In the genomic region with DNA sequence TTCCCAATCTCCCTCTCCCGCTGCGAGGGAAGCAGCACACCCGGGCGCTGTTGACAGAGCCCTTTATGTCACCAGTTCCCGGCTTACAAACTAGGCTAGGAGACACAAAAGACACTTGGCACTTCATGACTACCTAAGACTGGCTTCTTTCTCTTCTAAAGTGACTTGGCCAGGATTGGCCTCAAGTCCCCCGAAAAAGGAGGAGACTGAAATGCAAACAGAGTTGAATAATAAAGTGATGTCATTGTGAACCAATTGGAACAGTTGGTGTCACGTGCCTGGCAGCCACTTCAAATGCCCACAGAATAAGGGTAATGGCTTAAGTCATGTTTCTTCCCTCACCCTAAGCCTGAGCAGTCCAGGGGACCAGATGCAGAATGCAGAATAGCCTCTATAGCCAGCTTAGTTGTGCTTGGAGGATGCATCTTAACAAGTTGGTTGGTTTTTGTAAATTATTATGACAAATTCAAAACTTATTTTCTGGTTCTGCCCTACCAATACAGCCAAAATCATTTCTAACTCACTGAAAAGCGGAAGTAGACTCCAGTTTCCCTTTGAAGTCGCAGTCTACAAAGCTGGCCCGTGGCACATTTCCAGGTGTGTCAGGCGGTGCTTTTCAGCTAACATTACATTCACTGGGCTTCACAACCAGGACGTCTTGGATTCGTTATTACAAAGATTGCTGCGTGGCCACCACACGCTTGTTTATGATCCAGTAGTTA, we compare ENCODE assay signal across 10 mouse cellular contexts.
A peak's percentile ranks its signal among the peaks of the same experiment; 100 is the strongest.
DNase-seq lines count a peak whose midpoint lies in the region; ATAC-seq and TF ChIP-seq lines count a peak whose summit lies in the region.
"Had no signal": no experiment of that assay in that cellular context is flagged by ENCODE, and none has a peak within 500 bp of the region (broad histone marks: within the 10 kb centered on the region; RNA-seq: fewer than 3 reads in every experiment).

No protein-coding gene starts in this region.

- H3K9ac ChIP-seq in neural tube, embryonic 14.5 days (replicated peaks; ENCODE audit: low read depth, low read length) = no peak overlapping the region
- H3K9ac ChIP-seq in liver, embryonic 11.5 days (ENCODE audit: low read depth, low read length) = no peak overlapping the region

- no peaks in the 10 kb centered on the region for H3K27me3 ChIP-seq in neural tube, embryonic 14.5 days (ENCODE audit: control insufficient read depth, insufficient read depth, low read length)
- H3K27me3 ChIP-seq in liver, embryonic 11.5 days (replicated peaks; ENCODE audit: control insufficient read depth, insufficient read depth, low read length) = no peaks in the 10 kb centered on the region

- ATAC-seq in frontal cortex, adult (ENCODE audit: low TSS enrichment) = peak; percentile 13; the same call in 1 of the 2 replicates
- peak; percentile 79 for ATAC-seq in neural tube, embryonic 14.5 days (ENCODE audit: low read depth)
- ATAC-seq in liver, embryonic 11.5 days (replicated peaks; ENCODE audit: low FRiP score) = no peak

- H3K9me3 ChIP-seq in neural tube, embryonic 14.5 days (ENCODE audit: control insufficient read depth, low read length) = no peaks in the 10 kb centered on the region
- H3K9me3 ChIP-seq in liver, embryonic 11.5 days (ENCODE audit: control insufficient read depth, low read length) = no peaks in the 10 kb centered on the region
- H3K9me3 ChIP-seq: G1E had no signal

- peak overlapping the region; percentile 78 for H3K27ac ChIP-seq in gastrocnemius, adult 2 months
- H3K27ac ChIP-seq in neural tube, embryonic 14.5 days (ENCODE audit: low read depth, low read length) = no peak overlapping the region
- no peak overlapping the region for H3K27ac ChIP-seq in liver, embryonic 11.5 days (ENCODE audit: low read depth, low read length)
- H3K27ac ChIP-seq: macrophage had no signal

- no peak for DNase-seq in frontal cortex, postnatal 25 days (ENCODE audit: low spot score in 2 of 2)
- peak; percentile 19 to 25 for DNase-seq in spleen, postnatal 36 days (ENCODE audit: low spot score in 2 of 2)
- no peak for DNase-seq in spleen, postnatal 14 days (ENCODE audit: low spot score in 2 of 2)
- DNase-seq in gastrocnemius, adult 2 months = peak; percentile 83
- DNase-seq in layer of hippocampus, adult 8-10 months (ENCODE audit: low spot score in 2 of 2) = peak; percentile 61 to 72
- no peak for DNase-seq in liver, embryonic 11.5 days (ENCODE audit: low spot score)

- TF ChIP-seq CTCF in gastrocnemius, adult 2 months (IDR thresholded peaks at IDR 0.05) = no peak

- H3K4me3 ChIP-seq in gastrocnemius, adult 2 months = peak overlapping the region; percentile 55
- H3K4me3 ChIP-seq in neural tube, embryonic 14.5 days (ENCODE audit: low read depth, low read length) = no peak overlapping the region
- H3K4me3 ChIP-seq in liver, embryonic 11.5 days (ENCODE audit: low read depth, low read length) = no peak overlapping the region

- H3K4me1 ChIP-seq in neural tube, embryonic 14.5 days (ENCODE audit: control insufficient read depth, insufficient read depth, low read length) = peaks cover 19% of the 10 kb centered on the region; the same call in 1 of the 2 replicates
- peaks cover 7% of the 10 kb centered on the region; the same call in 1 of the 2 replicates for H3K4me1 ChIP-seq in liver, embryonic 11.5 days (replicated peaks; ENCODE audit: control insufficient read depth, insufficient read depth, low read length)

- H3K36me3 ChIP-seq in neural tube, embryonic 14.5 days (ENCODE audit: control insufficient read depth, insufficient read depth, low read length) = no peaks in the 10 kb centered on the region
- no peaks in the 10 kb centered on the region for H3K36me3 ChIP-seq in liver, embryonic 11.5 days (ENCODE audit: control insufficient read depth, insufficient read depth, low read length)
- H3K36me3 ChIP-seq: G1E had no signal

- no peak overlapping the region for H3K4me2 ChIP-seq in neural tube, embryonic 14.5 days (ENCODE audit: low read depth, low read length)
- H3K4me2 ChIP-seq in liver, embryonic 11.5 days = no peak overlapping the region

- 67% methylated on average over 15 of the region's 15 CpGs for WGBS in neural tube, embryonic 14.5 days
- WGBS in liver, embryonic 11.5 days = 77% methylated on average over 15 of the region's 15 CpGs

- intact Hi-C loops in gastrocnemius, adult 2 months (cut with DNase I) = no loop called here

Comparison
In these comparisons a context has a peak if more than half of its experiments do, and no peak if none do; other contexts are left out.
1. DNase-seq: peak in spleen, postnatal 36 days (2 of 2), gastrocnemius, adult 2 months (single experiment) and layer of hippocampus, adult 8-10 months (2 of 2); none in frontal cortex, postnatal 25 days (0 of 2), spleen, postnatal 14 days (0 of 2) and liver, embryonic 11.5 days (single experiment).